Mouse (Mus musculus) gastrocnemius, adult 2 months (tissue): ENCODE data around the gene Olah. TPM values are rescaled to one million over a fixed set of nuclear protein-coding genes. Genes with fewer than 3 reads are reported as not detected.

Experiments used
- DNase-seq: peaks from one replicate; pipeline ENCODE4 v3.0.0; 2022
- H3K27ac ChIP-seq: fragments of 200-600 bp; 2 replicates; pipeline ENCODE4 v1.8.1; 2022; ENCODE audit warnings: mild to moderate bottlenecking
- H3K4me3 ChIP-seq: fragments of 200-600 bp; 2 replicates; pipeline ENCODE4 v1.8.1; 2022; ENCODE audit warnings: mild to moderate bottlenecking, moderate library complexity
- CTCF ChIP-seq: fragments of 200-600 bp; IDR thresholded peaks from 2 replicates; pipeline ENCODE4 v1.8.1; 2022; ENCODE audit warnings: antibody characterized with exemption, mild to moderate bottlenecking, moderate library complexity
- intact Hi-C: fragments of 180-260 bp; cut with DNase I; formaldehyde crosslinking; loops from one replicate; pipeline ENCODE4 v1.15.1; 2025
- total RNA-seq, 2 experiments: library from RNA; stranded (reverse); gene quantifications; 2 replicates each; pipeline ENCODE4 v1.2.3; 2021

Gene Olah
- total RNA-seq, 2 experiments from 2014 or later = not detected

DNA sequence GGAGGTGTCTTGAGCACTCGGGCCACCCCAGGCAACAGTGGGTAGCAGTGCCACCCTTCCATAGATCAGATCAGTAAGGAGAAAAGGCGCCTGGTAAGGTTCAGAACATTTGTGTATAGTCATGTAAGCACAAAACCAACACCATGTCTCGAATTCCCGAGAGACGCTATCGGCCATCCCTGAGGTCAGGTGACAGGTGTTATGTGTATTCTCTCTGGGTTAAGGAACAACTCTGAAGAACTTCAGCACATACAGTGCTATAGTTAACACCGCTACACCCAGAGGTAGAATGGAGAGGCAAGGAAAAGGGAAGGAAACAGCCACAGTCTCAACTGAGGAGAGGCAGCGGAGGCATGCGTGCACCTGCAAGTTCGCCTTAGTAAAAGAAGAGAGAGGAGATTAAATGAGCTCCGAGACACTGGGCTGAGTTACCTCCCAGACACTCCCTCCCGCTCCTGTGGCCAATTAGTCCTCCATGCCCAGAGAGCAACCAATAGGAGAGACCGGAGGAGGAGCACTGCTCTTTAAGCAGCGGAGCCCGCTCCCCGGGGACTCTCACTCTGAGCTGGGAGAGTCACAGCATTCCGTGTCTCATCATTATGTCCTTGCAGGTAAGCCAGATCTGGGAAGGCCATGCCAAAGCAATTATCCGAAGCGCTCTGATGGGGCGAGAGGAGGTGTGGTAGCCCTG is 61.3 kb downstream of the Olah start, which contains the start of gene Acbd7:
TSS of gene Acbd7 (plus strand) at position 558 of the 691 bp plus-strand sequence.
- peak within 1 kb of the TSS; percentile 61 for H3K4me3 ChIP-seq
- peak; percentile 55 for DNase-seq
- no peak for TF ChIP-seq CTCF
- H3K27ac ChIP-seq = no peak within 1 kb of the TSS
- intact Hi-C loops = loop anchor here (10.0 kb wide), 1 partner anchor 111 kb away; no protein-coding TSS in a partner anchor

DNA sequence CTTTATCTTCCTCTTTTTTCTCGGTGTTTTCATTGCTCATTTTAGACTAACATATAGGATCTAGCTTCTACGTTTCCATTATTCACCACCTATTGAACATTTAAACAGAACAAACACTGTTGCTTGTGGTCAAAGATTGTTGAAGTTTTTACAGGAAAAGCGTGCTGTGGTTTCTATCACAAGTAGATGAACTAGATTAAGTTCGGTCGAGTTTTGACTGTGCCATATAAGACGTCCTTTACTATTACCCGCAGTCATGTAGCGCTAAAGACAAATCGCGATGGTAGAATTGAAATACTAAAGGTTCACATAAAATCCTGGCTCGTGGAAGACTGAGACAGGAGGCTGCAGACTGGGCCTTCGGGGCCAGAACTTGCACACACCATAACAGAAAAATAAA is 63.2 kb downstream of the Olah start:
- Histone ChIP-seq H3K4me3 (no peak overlapping the region), H3K27ac (no peak overlapping the region)
- intact Hi-C loops = loop anchor here (2.0 to 10.0 kb wide), 5 partner anchors 49 to 216 kb away; partner anchors contain the start of genes Cdnf, Gm45902, Hspa14 and Nmt2
- no peak for DNase-seq
- TF ChIP-seq CTCF = no peak

DNA sequence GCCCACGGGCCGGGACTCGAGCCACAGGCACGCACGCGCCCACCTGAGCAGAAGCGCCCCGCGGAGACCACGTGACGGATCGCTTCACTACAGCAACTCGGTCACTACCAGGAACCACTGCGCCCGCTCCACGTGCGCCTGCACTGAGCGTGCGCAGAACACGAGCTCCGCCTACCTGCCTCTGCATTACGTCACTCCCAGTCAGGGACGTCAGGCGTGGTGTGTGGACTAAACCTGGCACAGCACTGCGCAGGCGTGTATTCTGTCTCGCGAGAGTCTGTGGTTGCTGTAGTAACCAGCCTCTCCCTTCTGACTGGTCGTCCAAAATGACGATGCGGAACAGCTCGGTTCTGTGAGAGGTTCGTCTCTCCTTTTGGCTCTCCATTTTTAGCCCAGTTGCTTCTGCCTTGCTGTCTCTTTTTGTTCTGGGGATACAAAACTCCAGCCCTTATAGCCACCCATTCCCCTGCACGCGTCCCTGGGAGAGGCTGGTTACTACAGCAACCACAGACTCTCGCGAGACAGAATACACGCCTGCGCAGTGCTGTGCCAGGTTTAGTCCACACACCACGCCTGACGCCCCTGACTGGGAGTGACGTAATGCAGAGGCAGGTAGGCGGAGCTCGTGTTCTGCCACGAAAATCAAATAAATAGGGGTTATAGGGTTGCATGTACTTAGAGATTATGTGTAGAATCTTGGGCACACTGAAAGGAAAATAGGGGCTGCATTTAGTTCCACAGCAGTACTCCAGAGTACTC is 64.3 kb downstream of the Olah start, which contains the start of gene Rpp38:
TSS of gene Rpp38 (minus strand) at position 160 of the 759 bp plus-strand sequence.
- peak; percentile 96 for DNase-seq
- H3K27ac ChIP-seq = peak within 1 kb of the TSS; percentile 96
- TF ChIP-seq CTCF = no peak
- intact Hi-C loops = loop anchor here (2.0 to 10.0 kb wide), 5 partner anchors 48 to 215 kb away; partner anchors contain the start of genes Cdnf, Gm45902, Hspa14 and Nmt2
- peak within 1 kb of the TSS; percentile 97 for H3K4me3 ChIP-seq

DNA sequence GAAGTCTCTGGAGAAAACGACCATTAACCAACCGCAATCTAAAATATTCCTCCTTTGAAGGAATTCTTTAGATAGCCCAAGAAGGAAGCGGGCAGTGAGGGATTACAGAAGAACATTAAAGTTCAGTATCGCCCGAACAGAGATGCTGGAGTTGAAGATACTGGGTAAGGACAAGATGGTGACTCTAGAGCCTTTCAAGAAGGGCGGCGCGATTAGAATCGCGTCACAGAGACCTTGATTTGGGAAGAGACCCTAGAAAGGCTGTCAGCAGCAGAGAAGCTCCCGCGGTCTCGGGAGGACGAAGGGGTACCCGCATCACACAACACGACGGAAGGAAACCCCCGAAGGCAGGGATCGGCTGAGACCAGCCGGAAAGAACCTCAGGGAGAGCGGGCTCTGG is 65.0 kb downstream of the Olah start:
- Histone ChIP-seq H3K4me3 (peak overlapping the region; percentile 97), H3K27ac (peak overlapping the region; percentile 96)
- intact Hi-C loops = loop anchor here (2.0 to 10.0 kb wide), 5 partner anchors 47 to 215 kb away; partner anchors contain the start of genes Cdnf, Gm45902, Hspa14 and Nmt2
- no peak for TF ChIP-seq CTCF
- no peak for DNase-seq

DNA sequence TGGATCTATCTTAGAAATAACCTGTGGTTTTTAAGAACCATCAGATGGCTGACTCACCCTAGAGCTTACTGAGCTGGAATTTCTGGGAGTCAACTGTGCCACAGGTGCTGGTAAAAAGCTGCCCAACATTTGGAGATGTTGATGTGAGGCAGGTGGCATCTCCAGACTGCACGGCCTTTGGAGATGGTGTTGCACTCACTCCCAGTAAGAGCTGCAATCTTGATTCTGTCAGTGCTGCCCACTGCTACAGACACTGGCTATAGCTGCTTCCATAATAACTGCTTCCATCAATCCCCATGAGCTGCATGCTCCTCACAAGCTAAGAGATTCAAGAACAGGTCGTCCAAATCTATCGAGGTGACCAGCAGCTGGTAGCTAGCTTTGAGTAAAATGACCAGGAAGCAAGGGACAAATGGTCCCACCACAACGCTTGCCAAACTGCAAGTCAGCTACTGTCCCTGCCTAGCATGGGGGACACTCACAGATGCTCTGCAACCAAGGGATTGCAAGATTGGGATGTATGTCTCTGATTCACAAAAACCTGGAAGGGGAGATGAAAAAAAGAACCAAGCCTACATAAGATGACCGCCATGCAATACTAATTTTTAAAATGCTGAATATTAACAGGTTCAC is 65.8 kb downstream of the Olah start:
- Histone ChIP-seq H3K4me3 (peak overlapping the region; percentile 97), H3K27ac (peak overlapping the region; percentile 96)
- TF ChIP-seq CTCF = no peak
- intact Hi-C loops = loop anchor here (5.0 to 10.0 kb wide), 3 partner anchors 106 to 214 kb away; partner anchors contain the start of genes Cdnf, Gm45902 and Hspa14
- no peak for DNase-seq

DNA sequence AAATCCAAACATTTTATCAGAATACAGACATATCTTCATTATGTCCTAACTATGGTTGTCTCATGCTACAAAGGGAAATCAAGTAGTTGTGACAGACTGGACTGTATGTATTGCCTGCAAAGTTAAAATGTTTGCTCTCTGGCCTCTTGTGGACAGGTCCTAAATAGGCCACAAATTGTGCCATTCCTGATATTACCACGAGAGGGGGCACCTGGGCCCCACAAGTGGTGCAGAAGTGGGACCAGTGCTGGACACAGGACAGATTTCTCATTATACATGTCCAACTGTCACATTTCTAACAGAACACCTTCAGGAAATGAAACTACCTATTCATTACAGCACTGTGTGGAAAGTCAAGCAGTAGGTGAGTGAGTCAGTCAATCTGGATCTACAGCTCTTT is 69.7 kb downstream of the Olah start:
- DNase-seq = peak; percentile 69
- intact Hi-C loops = no loop called here
- H3K4me3 ChIP-seq = no peak overlapping the region
- peak; percentile 76 for TF ChIP-seq CTCF
- H3K27ac ChIP-seq = no peak overlapping the region

DNA sequence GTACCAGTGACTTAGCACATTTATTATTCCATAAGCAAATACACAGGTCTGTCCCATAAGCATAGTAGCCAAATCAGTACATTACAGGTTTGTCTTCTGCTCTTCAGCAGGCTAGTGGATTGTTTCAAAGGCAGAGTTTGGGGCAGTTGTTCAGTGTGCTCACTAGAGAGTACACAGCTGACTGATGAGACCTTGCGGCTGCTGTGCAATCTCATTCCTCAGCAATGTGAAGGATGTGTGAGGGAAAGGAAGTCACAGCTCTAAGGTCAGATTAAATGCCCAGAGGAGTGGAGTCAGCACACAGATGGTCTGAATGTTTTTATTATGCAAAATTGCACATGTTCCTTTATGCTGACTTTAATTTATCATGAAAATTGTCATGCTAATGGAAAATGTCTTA is 70.5 kb downstream of the Olah start:
- no peak for DNase-seq
- Histone ChIP-seq H3K4me3 (no peak overlapping the region), H3K27ac (no peak overlapping the region)
- intact Hi-C loops = no loop called here
- TF ChIP-seq CTCF = no peak

DNA sequence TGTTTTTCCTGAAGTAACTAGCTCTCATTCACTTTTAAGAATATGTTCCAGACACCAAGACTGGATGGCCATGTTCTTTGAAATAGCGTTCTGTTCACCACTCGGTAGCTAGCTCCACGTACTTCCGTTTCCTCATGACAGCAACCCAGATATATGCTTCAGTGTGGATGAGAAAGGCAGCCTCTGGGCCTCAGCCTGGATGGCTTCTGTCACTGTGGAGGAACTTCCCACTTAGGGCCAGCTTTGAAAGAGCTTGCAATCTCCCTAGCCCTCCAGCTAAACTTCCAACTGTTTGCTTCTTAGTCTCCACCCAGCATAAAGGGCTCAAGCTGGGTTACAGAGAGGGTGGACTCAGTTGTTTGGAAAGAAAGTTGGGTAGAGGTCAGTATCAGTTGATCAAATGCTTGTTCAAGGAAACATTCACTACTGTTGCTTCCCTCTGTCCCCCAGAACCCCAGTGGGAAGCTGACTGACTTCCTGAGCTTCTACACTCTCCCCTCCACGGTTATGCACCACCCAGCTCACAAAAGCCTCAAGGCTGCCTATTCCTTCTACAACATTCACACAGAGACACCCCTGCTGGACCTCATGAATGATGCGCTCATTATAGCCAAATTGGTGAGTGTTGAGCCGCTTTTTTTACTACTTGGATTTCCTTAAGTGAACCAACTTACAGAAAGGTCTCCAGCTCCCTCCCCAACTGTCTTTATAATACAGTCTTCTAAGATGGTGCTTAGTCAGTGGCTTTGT is 72.5 kb downstream of the Olah start:
- DNase-seq = no peak
- Histone ChIP-seq H3K27ac (no peak overlapping the region), H3K4me3 (no peak overlapping the region)
- intact Hi-C loops = no loop called here
- no peak for TF ChIP-seq CTCF

DNA sequence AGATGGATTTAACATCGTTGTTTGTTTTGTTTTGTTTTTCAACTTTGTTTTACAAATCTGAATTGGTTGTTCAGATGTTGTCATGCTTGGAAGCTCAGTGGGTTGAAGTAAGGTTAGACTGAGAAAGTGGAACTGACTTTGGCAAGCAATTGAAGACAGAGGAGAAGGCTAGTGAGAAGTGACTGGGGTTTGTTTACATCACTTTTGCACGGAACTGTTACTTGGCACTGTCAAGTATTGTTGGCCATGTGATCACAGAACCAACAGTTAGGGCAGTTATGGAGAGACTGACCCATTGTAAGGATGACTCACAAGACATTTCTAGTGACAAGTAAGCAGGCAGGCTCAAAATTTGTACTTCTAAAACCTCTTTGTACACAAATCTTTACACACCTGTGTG is 73.9 kb downstream of the Olah start:
- no peak for TF ChIP-seq CTCF
- intact Hi-C loops = no loop called here
- Histone ChIP-seq H3K27ac (peak overlapping the region; percentile 51), H3K4me3 (no peak overlapping the region)
- no peak for DNase-seq

DNA sequence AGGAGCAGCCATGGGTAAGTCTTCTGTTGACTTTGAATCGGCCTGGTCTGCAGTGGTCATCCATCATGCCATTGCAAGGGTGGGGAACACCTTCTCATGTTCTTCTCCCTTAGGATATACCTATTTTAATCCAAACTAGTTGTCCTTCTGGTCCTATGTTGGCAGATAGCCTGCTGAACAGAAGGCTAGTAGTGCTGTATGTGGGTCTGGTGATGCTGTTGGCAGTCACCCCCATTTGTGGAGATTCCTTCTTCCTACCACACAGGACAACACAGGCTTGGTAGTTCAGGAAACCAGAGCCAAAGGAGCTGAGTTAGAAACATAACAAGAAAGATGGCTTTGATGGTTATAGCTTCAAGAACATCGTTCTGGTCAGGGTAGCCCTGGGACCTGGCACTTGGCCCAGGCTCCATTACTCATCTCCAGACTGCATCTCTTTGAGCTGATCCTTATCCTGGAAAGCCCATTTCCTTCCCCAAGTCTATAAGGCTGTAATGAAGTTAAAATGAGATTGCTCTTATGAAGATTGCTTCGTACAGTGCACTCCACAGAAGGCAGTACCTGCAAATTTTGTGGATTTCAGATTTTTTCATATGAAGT is 91.5 kb downstream of the Olah start:
- no peak for TF ChIP-seq CTCF
- intact Hi-C loops = no loop called here
- DNase-seq = peak; percentile 59

DNA sequence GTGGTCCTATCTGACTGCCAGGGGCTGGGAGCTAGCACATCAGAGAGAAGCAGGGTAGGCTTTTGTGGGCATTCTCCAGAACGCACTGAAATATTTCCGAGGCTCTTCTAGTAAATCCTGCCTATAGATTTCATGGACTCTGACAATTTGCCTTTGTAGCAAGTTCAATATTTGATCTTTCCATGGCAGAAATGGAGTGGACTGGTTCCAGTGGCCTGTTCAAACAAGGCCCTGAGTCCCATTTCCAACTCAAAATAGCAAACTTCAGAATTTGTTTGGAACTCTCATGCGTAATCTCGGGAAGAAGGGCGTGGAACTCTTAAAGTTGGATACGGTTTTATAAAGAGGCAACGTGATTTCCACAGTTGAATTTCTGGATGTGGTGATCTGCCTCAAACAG is 101.2 kb downstream of the Olah start:
- TF ChIP-seq CTCF = no peak
- intact Hi-C loops = no loop called here
- Histone ChIP-seq H3K27ac (peak overlapping the region; percentile 6; the same call in 1 of the 2 replicates), H3K4me3 (no peak overlapping the region)
- no peak for DNase-seq

More for the DNA sequence above, 91.5 kb downstream of the Olah start:
- Histone ChIP-seq H3K27ac (no peak overlapping the region), H3K4me3 (no peak overlapping the region)

DNA sequence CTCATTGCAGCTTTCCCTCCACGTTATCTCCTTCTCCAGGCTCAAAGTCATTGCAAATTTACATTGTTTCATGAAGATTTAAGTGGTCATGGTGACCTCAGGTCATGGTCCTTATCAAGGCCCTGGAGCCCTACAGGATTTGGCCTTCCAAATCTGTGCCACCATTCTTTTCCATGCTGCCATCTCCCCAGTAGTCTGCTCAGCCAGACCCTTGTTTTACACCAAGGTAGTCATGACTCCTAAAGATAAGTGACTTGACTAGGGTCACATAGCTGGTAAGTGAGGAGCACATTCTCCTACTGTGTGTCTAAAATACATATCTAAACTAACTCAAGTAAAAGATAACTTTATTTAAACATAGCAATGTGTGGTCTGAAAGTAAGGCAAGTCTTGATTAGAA is 104.8 kb downstream of the Olah start:
- DNase-seq = no peak
- no peak overlapping the region for H3K27ac ChIP-seq
- no peak overlapping the region for H3K4me3 ChIP-seq
- intact Hi-C loops = no loop called here
- no peak for TF ChIP-seq CTCF

Other genes with a start within 250 kb of the Olah start
- 10 to 100 TPM; 11.0 to 12.9 TPM for gene Nmt2, start 113.0 kb downstream of the Olah start, total RNA-seq
- gene Rpp38, start 64.6 kb downstream of the Olah start, total RNA-seq = 1 to 10 TPM; 6.8 to 7.3 TPM
- gene Acbd7, start 61.0 kb downstream of the Olah start, total RNA-seq = under 1 TPM in 1 of 2 experiments, not detected in 1; 0.64 TPM
- gene Meig1, start 25.4 kb upstream of the Olah start, total RNA-seq = not detected
- gene Dclre1c, start 26.9 kb upstream of the Olah start, total RNA-seq = 1 to 10 TPM; 2.3 to 3.5 TPM
- 1 to 10 TPM in 1 of 2 experiments, under 1 TPM in 1; 0.71 to 1.3 TPM for gene Suv39h2, start 77.8 kb upstream of the Olah start, total RNA-seq
- gene Gm45902, start 115.6 kb upstream of the Olah start, total RNA-seq = under 1 TPM; 0.70 to 0.89 TPM
- gene Hspa14, start 115.6 kb upstream of the Olah start, total RNA-seq = 10 to 100 TPM in 1 of 2 experiments, 1 to 10 TPM in 1; 9.4 to 12.0 TPM
- 10 to 100 TPM; 41.3 to 46.6 TPM for gene Cdnf, start 115.8 kb upstream of the Olah start, total RNA-seq
- 1 to 10 TPM; 1.3 to 4.3 TPM for gene Fam107b, start 173.3 kb upstream of the Olah start, total RNA-seq